Mouse (Mus musculus) hematopoietic multipotent progenitor cell, adult 10-12 weeks (in vitro differentiated cells): Measurements from ENCODE around the gene Hmgb3. TPM values are rescaled to one million over a fixed set of nuclear protein-coding genes. Genes with fewer than 3 reads are reported as not detected.

Source experiments
- polyA plus RNA-seq: library from polyadenylated mRNA; stranded (reverse); fragments of >175 nt; gene quantifications from 2 replicates; pipeline ENCODE4 v1.2.3, GENCODE M21; 2012; ENCODE audit warnings: low replicate concordance

Hmgb3 gene
- polyA plus RNA-seq = 10.1 and 33.8 TPM in 2 replicates

GRCm38 (mm10) chrX:71555415-71556114 lies at the start of gene Hmgb3:
Gene Hmgb3 (plus strand): TSS chrX:71555918.

Other genes starting within 250 kb of the Hmgb3 start
- 6.4 and 15.5 TPM in 2 replicates for gene Mtmr1, start 191.2 kb upstream of the Hmgb3 start, polyA plus RNA-seq
- gene Cd99l2, start 63.1 kb upstream of the Hmgb3 start, polyA plus RNA-seq = 0.88 and 2.9 TPM in 2 replicates
- gene Gpr50, start 107.7 kb downstream of the Hmgb3 start, polyA plus RNA-seq = not detected in 2 replicates